Mouse (Mus musculus) midbrain, embryonic 13.5 days (tissue): ENCODE results near the gene Mfrp. TPM values are rescaled to one million over a fixed set of nuclear protein-coding genes. Genes with fewer than 3 reads are reported as not detected.
"Not testable (repeated sequence)": the region's sequence is repeated elsewhere in the genome, so short reads cannot be mapped to it uniquely, and the experiment has no call there.

Source experiments
- ATAC-seq: fragments of 200-750 bp; cut with Nextera tagmentation; 2 replicates; pipeline ENCODE4 v1.8.0; 2017; ENCODE audit warnings: mild to moderate bottlenecking, moderate TSS enrichment, moderate library complexity
- H3K27ac ChIP-seq: fragments of 300-500 bp; sonication (generic); 2 replicates; pipeline ENCODE4 v1.5.1; 2015; ENCODE audit warnings: inconsistent platforms, mild to moderate bottlenecking, moderate library complexity
- H3K27me3 ChIP-seq: fragments of 300-500 bp; sonication (generic); 2 replicates; pipeline ENCODE4 v1.6.1; 2015; ENCODE audit warnings: mild to moderate bottlenecking, inconsistent platforms
- H3K36me3 ChIP-seq: fragments of 300-500 bp; sonication (generic); 2 replicates; pipeline ENCODE4 v1.6.1; 2015; ENCODE audit warnings: mild to moderate bottlenecking, inconsistent platforms
- H3K4me1 ChIP-seq: fragments of 300-500 bp; sonication (generic); replicated peaks from 2 replicates; pipeline ENCODE4 v1.6.1; 2015; ENCODE audit warnings: inconsistent platforms
- H3K4me2 ChIP-seq: fragments of 300-500 bp; sonication (generic); replicated peaks from 2 replicates; pipeline ENCODE4 v1.6.1; 2015; ENCODE audit warnings: moderate library complexity, mild to moderate bottlenecking, inconsistent platforms
- H3K4me3 ChIP-seq: fragments of 300-500 bp; sonication (generic); replicated peaks from 2 replicates; pipeline ENCODE4 v1.5.1; 2015; ENCODE audit warnings: mild to moderate bottlenecking, inconsistent platforms
- H3K9ac ChIP-seq: fragments of 300-500 bp; sonication (generic); replicated peaks from 2 replicates; pipeline ENCODE4 v1.6.1; 2015; ENCODE audit warnings: mild to moderate bottlenecking, inconsistent platforms
- H3K9me3 ChIP-seq: fragments of 300-500 bp; sonication (generic); 2 replicates; pipeline ENCODE4 v1.6.1; 2016; ENCODE audit warnings: mild to moderate bottlenecking, inconsistent platforms
- WGBS: fragments of 180-500 bp; shearing (Covaris S2); methylation state at CpG from one replicate; pipeline ENCODE4 v1.1.7; 2015; 5-methylcytosine and 5-hydroxymethylcytosine counted together
- polyA plus RNA-seq: library from polyadenylated mRNA; unstranded; fragments of >200 nt; fragmentation: Nextera tagmentation; extraction: Ambion mirVana; gene quantifications from 2 replicates; pipeline ENCODE4 v1.2.1, GENCODE M21; 2015

Gene Mfrp
- polyA plus RNA-seq, 1 experiment from 2014 or later = 0.16 TPM

- ATAC-seq = no peak
- WGBS = 34% methylated on average over 9 of the region's 9 CpGs
- peaks cover 5% of the 10 kb centered on the region; the same call in 1 of the 2 replicates for H3K36me3 ChIP-seq
- peak overlapping the region; percentile 22 for H3K4me2 ChIP-seq
- H3K4me3 ChIP-seq = peak overlapping the region; percentile 4; the same call in 1 of the 2 replicates
- peak overlapping the region; percentile 54 for H3K9ac ChIP-seq
- H3K9me3 ChIP-seq = no peaks in the 10 kb centered on the region
- peaks cover 62% of the 10 kb centered on the region for H3K4me1 ChIP-seq
- H3K27me3 ChIP-seq = no peaks in the 10 kb centered on the region
- H3K27ac ChIP-seq = no peak overlapping the region; the same call in 1 of the 2 replicates
Measured at GRCm38 (mm10) chr9:44109360-44110095, 8.0 kb downstream of the Mfrp start.

GRCm38 (mm10) chr9:44111909-44112308 is 10.4 kb downstream of the Mfrp start:
- H3K27me3 ChIP-seq, H3K27ac ChIP-seq, H3K9ac ChIP-seq, H3K36me3 ChIP-seq, H3K9me3 ChIP-seq, ATAC-seq: not testable (repeated sequence)
- peaks cover 53% of the 10 kb centered on the region for H3K4me1 ChIP-seq
- 73% methylated on average over 10 of the region's 12 CpGs for WGBS
- peak overlapping the region; percentile 59 for H3K4me2 ChIP-seq
- peak overlapping the region; percentile 71; the same call in 1 of the 2 replicates for H3K4me3 ChIP-seq

GRCm38 (mm10) chr9:44113105-44113789 is 11.7 kb downstream of the Mfrp start, which contains the start of the genes Gm49380 and Rnf26:
Gene Gm49380 (minus strand): TSS chr9:44113500.
Gene Rnf26 (minus strand): TSS chr9:44113517.
- no peaks in the 10 kb centered on the region for H3K36me3 ChIP-seq
- peak within 1 kb of the TSS; percentile 59 for H3K4me2 ChIP-seq
- whole genome bisulfite sequencing = under 1% methylated on average over 40 of the region's 51 CpGs
- peak; percentile 96 for ATAC-seq
- H3K9me3 ChIP-seq = no peaks in the 10 kb centered on the region
- H3K27ac ChIP-seq = no peak within 1 kb of the TSS
- H3K4me3 ChIP-seq = peak within 1 kb of the TSS; percentile 71
- peak within 1 kb of the TSS; percentile 75 for H3K9ac ChIP-seq
- peaks cover 40% of the 10 kb centered on the region for H3K4me1 ChIP-seq
- H3K27me3 ChIP-seq = no peaks in the 10 kb centered on the region

- H3K27ac ChIP-seq = no peak overlapping the region
- no peaks in the 10 kb centered on the region for H3K36me3 ChIP-seq
- peaks cover 28% of the 10 kb centered on the region for H3K4me1 ChIP-seq
- H3K9me3 ChIP-seq = no peaks in the 10 kb centered on the region
- H3K4me3 ChIP-seq = no peak overlapping the region
- H3K27me3 ChIP-seq = no peaks in the 10 kb centered on the region
- ATAC-seq = no peak
- WGBS = 86% methylated on average over 2 of the region's 2 CpGs
- H3K4me2 ChIP-seq = no peak overlapping the region; the same call in 1 of the 2 replicates
- H3K9ac ChIP-seq = no peak overlapping the region
Measured at GRCm38 (mm10) chr9:44114453-44114852, 12.9 kb downstream of the Mfrp start.

- 93% methylated on average over 9 of the region's 9 CpGs for WGBS
- Histone ChIP-seq H3K4me2 (no peak overlapping the region), H3K27me3 (no peaks in the 10 kb centered on the region), H3K4me1 (peaks cover 16% of the 10 kb centered on the region), H3K9ac (no peak overlapping the region), H3K4me3 (no peak overlapping the region), H3K27ac (no peak overlapping the region), H3K36me3 (no peaks in the 10 kb centered on the region), H3K9me3 (no peaks in the 10 kb centered on the region)
- ATAC-seq = no peak
Measured at GRCm38 (mm10) chr9:44115599-44115998, 14.1 kb downstream of the Mfrp start.

- H3K4me3 ChIP-seq = no peak overlapping the region
- H3K36me3 ChIP-seq = no peaks in the 10 kb centered on the region
- no peak for ATAC-seq
- no peaks in the 10 kb centered on the region for H3K27me3 ChIP-seq
- no peak overlapping the region for H3K4me2 ChIP-seq
- no peak overlapping the region for H3K9ac ChIP-seq
- H3K27ac ChIP-seq = no peak overlapping the region
- 93% methylated on average over 4 of the region's 4 CpGs for WGBS
- no peaks in the 10 kb centered on the region for H3K9me3 ChIP-seq
- peaks cover 13% of the 10 kb centered on the region for H3K4me1 ChIP-seq
Measured at GRCm38 (mm10) chr9:44116182-44116581, 14.7 kb downstream of the Mfrp start.

- Histone ChIP-seq H3K4me2 (no peak overlapping the region), H3K27me3 (no peaks in the 10 kb centered on the region), H3K36me3 (no peaks in the 10 kb centered on the region), H3K27ac (no peak overlapping the region), H3K9ac (no peak overlapping the region), H3K4me1 (no peaks in the 10 kb centered on the region), H3K9me3 (no peaks in the 10 kb centered on the region), H3K4me3 (no peak overlapping the region)
- ATAC-seq = no peak
- WGBS = 48% methylated on average over 5 of the region's 5 CpGs
Measured at GRCm38 (mm10) chr9:44119011-44119410, 17.5 kb downstream of the Mfrp start.

GRCm38 (mm10) chr9:44119948-44120465 is 18.5 kb downstream of the Mfrp start:
- Histone ChIP-seq H3K4me2 (no peak overlapping the region), H3K27me3 (no peaks in the 10 kb centered on the region), H3K27ac (no peak overlapping the region), H3K4me1 (no peaks in the 10 kb centered on the region), H3K4me3 (no peak overlapping the region), H3K9ac (no peak overlapping the region), H3K9me3 (no peaks in the 10 kb centered on the region), H3K36me3 (no peaks in the 10 kb centered on the region)
- WGBS = 89% methylated on average over 8 of the region's 8 CpGs
- no peak for ATAC-seq

- no peak for ATAC-seq
- WGBS = 62% methylated on average over 6 of the region's 6 CpGs
- no peak overlapping the region for H3K9ac ChIP-seq
Measured at GRCm38 (mm10) chr9:44124317-44124716, 22.8 kb downstream of the Mfrp start.

GRCm38 (mm10) chr9:44125026-44125425 is 23.5 kb downstream of the Mfrp start:
- 65% methylated on average over 5 of the region's 5 CpGs for WGBS
- no peak overlapping the region for H3K4me2 ChIP-seq
- H3K4me1 ChIP-seq = peaks cover 9% of the 10 kb centered on the region

More at GRCm38 (mm10) chr9:44124317-44124716, 22.8 kb downstream of the Mfrp start:
- no peak overlapping the region for H3K4me2 ChIP-seq
- no peaks in the 10 kb centered on the region for H3K9me3 ChIP-seq
- peaks cover 5% of the 10 kb centered on the region; the same call in 1 of the 2 replicates for H3K27me3 ChIP-seq
- no peak overlapping the region for H3K4me3 ChIP-seq
- no peaks in the 10 kb centered on the region for H3K36me3 ChIP-seq
- no peak overlapping the region for H3K27ac ChIP-seq
- 0 out of 2 replicates have a peak, but pooled peaks cover 3% of the 10 kb centered on the region for H3K4me1 ChIP-seq

GRCm38 (mm10) chr9:44125546-44126428 is 24.3 kb downstream of the Mfrp start:
- Histone ChIP-seq H3K27me3 (peaks cover 7% of the 10 kb centered on the region; the same call in 1 of the 2 replicates), H3K4me1 (peaks cover 17% of the 10 kb centered on the region), H3K27ac (no peak overlapping the region), H3K4me2 (peak overlapping the region; percentile 11; the same call in 1 of the 2 replicates), H3K4me3 (no peak overlapping the region), H3K36me3 (no peaks in the 10 kb centered on the region), H3K9ac (no peak overlapping the region), H3K9me3 (no peaks in the 10 kb centered on the region)
- peak; percentile 44 for ATAC-seq
- 33% methylated on average over 18 of the region's 18 CpGs for WGBS

More at GRCm38 (mm10) chr9:44125026-44125425, 23.5 kb downstream of the Mfrp start:
- ATAC-seq = no peak
- Histone ChIP-seq H3K4me3 (no peak overlapping the region), H3K9me3 (no peaks in the 10 kb centered on the region), H3K27ac (no peak overlapping the region), H3K9ac (no peak overlapping the region), H3K36me3 (no peaks in the 10 kb centered on the region), H3K27me3 (peaks cover 7% of the 10 kb centered on the region; the same call in 1 of the 2 replicates)
